Mouse (Mus musculus) kidney, embryonic 14.5 days (tissue): Measurements from ENCODE around the gene Inmt. TPM values are rescaled to one million over a fixed set of nuclear protein-coding genes. Genes with fewer than 3 reads are reported as not detected.

Experiments
- ATAC-seq: fragments of 200-750 bp; cut with Nextera tagmentation; 2 replicates; pipeline ENCODE4 v1.8.0; 2017; ENCODE audit warnings: moderate number of reproducible peaks, mild to moderate bottlenecking, moderate TSS enrichment, moderate library complexity; ENCODE audit not compliant: low FRiP score, low TSS enrichment
- H3K27ac ChIP-seq: fragments of 300-500 bp; sonication (generic); 2 replicates; pipeline ENCODE4 v1.5.1; 2014; ENCODE audit warnings: low read depth, mild to moderate bottlenecking, low read length, moderate library complexity, mixed read lengths
- H3K27me3 ChIP-seq: fragments of 300-500 bp; sonication (generic); 2 replicates; pipeline ENCODE4 v1.6.1; 2014; ENCODE audit warnings: mild to moderate bottlenecking, low read length; ENCODE audit not compliant: control insufficient read depth, insufficient read depth
- H3K36me3 ChIP-seq: fragments of 300-500 bp; sonication (generic); 2 replicates; pipeline ENCODE4 v1.6.1; 2014; ENCODE audit warnings: low read length, mixed read lengths; ENCODE audit not compliant: control insufficient read depth, insufficient read depth
- H3K4me1 ChIP-seq: fragments of 300-500 bp; sonication (generic); 2 replicates; pipeline ENCODE4 v1.6.1; 2014; ENCODE audit warnings: low read length, mixed read lengths; ENCODE audit not compliant: control insufficient read depth, insufficient read depth
- H3K4me2 ChIP-seq: fragments of 300-500 bp; sonication (generic); replicated peaks from 2 replicates; pipeline ENCODE4 v1.6.1; 2014; ENCODE audit warnings: low read depth, mild to moderate bottlenecking, low read length
- H3K4me3 ChIP-seq: fragments of 300-500 bp; sonication (generic); 2 replicates; pipeline ENCODE4 v1.5.1; 2014; ENCODE audit warnings: mild to moderate bottlenecking, low read length
- H3K9ac ChIP-seq: fragments of 300-500 bp; sonication (generic); 2 replicates; pipeline ENCODE4 v1.6.1; 2014; ENCODE audit warnings: low read depth, mild to moderate bottlenecking, low read length, moderate library complexity
- H3K9me3 ChIP-seq: fragments of 300-500 bp; sonication (generic); 2 replicates; pipeline ENCODE4 v1.6.1; 2016; ENCODE audit warnings: low read length; ENCODE audit not compliant: control insufficient read depth
- WGBS: fragments of 180-500 bp; shearing (Covaris S2); extraction: QIAGEN DNeasy Blood & Tissue Kit; methylation state at CpG from one replicate; pipeline ENCODE4 v1.1.7; 2014; 5-methylcytosine and 5-hydroxymethylcytosine counted together
- polyA plus RNA-seq: library from polyadenylated mRNA; unstranded; fragments of >200 nt; fragmentation: Nextera tagmentation; extraction: Ambion mirVana; gene quantifications from 2 replicates; pipeline ENCODE4 v1.2.1, GENCODE M21; 2014

Gene Inmt
- polyA plus RNA-seq, 1 experiment from 2014 or later = 3.6 TPM

- no peak overlapping the region for H3K27ac ChIP-seq
- no peak for ATAC-seq
Observed at GRCm38 (mm10) chr6:55175456-55175855, 613 bp upstream of the Inmt start.

GRCm38 (mm10) chr6:55173941-55174349 is 898 bp downstream of the Inmt start:
- no peaks in the 10 kb centered on the region for H3K27me3 ChIP-seq
- H3K9me3 ChIP-seq = no peaks in the 10 kb centered on the region
- H3K4me1 ChIP-seq = 0 out of 2 replicates have a peak, but pooled peaks cover 6% of the 10 kb centered on the region
- H3K4me3 ChIP-seq = no peak overlapping the region
- 20% methylated on average over 3 of the region's 3 CpGs for WGBS
- no peaks in the 10 kb centered on the region for H3K36me3 ChIP-seq
- H3K4me2 ChIP-seq = no peak overlapping the region
- no peak overlapping the region for H3K27ac ChIP-seq
- no peak for ATAC-seq
- no peak overlapping the region for H3K9ac ChIP-seq

More at GRCm38 (mm10) chr6:55175456-55175855, 613 bp upstream of the Inmt start:
- 32% methylated on average over 2 of the region's 2 CpGs for WGBS
- no peaks in the 10 kb centered on the region for H3K27me3 ChIP-seq
- no peaks in the 10 kb centered on the region for H3K36me3 ChIP-seq
- 0 out of 2 replicates have a peak, but pooled peaks cover 9% of the 10 kb centered on the region for H3K4me1 ChIP-seq
- H3K4me2 ChIP-seq = no peak overlapping the region
- no peak overlapping the region for H3K4me3 ChIP-seq
- H3K9ac ChIP-seq = no peak overlapping the region
- no peaks in the 10 kb centered on the region for H3K9me3 ChIP-seq

DNA sequence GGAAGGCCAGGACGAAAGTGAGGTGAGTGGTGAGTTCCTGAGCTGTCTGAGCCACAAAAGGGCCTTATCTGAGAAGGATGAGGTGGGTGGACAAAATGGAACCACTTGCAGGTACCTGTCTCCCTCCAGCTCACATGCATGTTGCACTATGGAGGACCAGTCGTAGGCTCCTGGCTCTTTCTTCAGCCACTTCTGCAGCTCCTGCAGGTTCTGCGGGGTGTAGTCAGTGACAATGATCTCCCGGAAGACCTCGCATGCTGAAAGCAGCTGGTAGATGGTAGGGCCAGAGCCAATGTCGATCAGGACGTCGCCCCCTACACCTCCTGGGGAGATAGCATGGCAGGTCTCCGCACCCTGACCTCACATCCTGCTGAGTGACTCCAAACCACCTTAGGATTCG is 1.7 kb downstream of the Inmt start:
- no peak for ATAC-seq
- WGBS = 63% methylated on average over 10 of the region's 10 CpGs
- H3K4me3 ChIP-seq = no peak overlapping the region
- H3K9me3 ChIP-seq = no peaks in the 10 kb centered on the region
- 0 out of 2 replicates have a peak, but pooled peaks cover 6% of the 10 kb centered on the region for H3K4me1 ChIP-seq
- no peaks in the 10 kb centered on the region for H3K27me3 ChIP-seq
- H3K4me2 ChIP-seq = no peak overlapping the region
- no peaks in the 10 kb centered on the region for H3K36me3 ChIP-seq
- no peak overlapping the region for H3K9ac ChIP-seq
- no peak overlapping the region for H3K27ac ChIP-seq

- no peak for ATAC-seq
- no peaks in the 10 kb centered on the region for H3K27me3 ChIP-seq
- no peaks in the 10 kb centered on the region for H3K9me3 ChIP-seq
- no peak overlapping the region for H3K27ac ChIP-seq
- 49% methylated on average over 4 of the region's 4 CpGs for WGBS
- no peak overlapping the region for H3K9ac ChIP-seq
- H3K4me1 ChIP-seq = 0 out of 2 replicates have a peak, but pooled peaks cover 6% of the 10 kb centered on the region
- H3K4me2 ChIP-seq = no peak overlapping the region
- H3K36me3 ChIP-seq = no peaks in the 10 kb centered on the region
- no peak overlapping the region for H3K4me3 ChIP-seq
Observed at GRCm38 (mm10) chr6:55171638-55172037, 3.2 kb downstream of the Inmt start.

DNA sequence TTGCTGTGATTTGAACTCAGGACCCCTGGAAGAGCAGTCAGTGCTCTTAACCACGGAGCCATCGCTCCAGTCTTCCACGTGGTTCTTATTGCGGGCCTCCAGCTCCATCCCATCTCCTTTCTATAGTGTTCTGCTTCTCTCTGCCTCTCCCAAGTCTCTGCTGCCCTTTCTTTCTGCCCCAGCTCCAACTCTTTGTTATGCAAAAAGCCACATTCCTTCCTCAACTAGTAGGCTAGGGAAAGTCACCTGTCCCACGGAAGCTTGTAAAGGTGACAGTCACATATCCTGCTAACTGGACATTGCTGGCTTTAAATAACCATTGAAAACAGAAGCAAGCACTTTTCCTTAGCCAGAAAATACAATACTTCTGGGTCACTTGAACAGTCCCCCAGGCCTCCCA is 5.0 kb downstream of the Inmt start:
- no peak overlapping the region for H3K4me3 ChIP-seq
- no peaks in the 10 kb centered on the region for H3K9me3 ChIP-seq
- H3K27me3 ChIP-seq = 0 out of 2 replicates have a peak, but pooled peaks cover 2% of the 10 kb centered on the region
- H3K36me3 ChIP-seq = no peaks in the 10 kb centered on the region
- no peak overlapping the region for H3K9ac ChIP-seq
- no peak for ATAC-seq
- WGBS = 65% methylated on average over 5 of the region's 5 CpGs
- no peak overlapping the region for H3K27ac ChIP-seq
- no peak overlapping the region for H3K4me2 ChIP-seq
- H3K4me1 ChIP-seq = 0 out of 2 replicates have a peak, but pooled peaks cover 6% of the 10 kb centered on the region

- H3K27me3 ChIP-seq = 0 out of 2 replicates have a peak, but pooled peaks cover 2% of the 10 kb centered on the region
- no peaks in the 10 kb centered on the region for H3K4me1 ChIP-seq
- H3K4me2 ChIP-seq = no peak overlapping the region
- no peaks in the 10 kb centered on the region for H3K36me3 ChIP-seq
- no peaks in the 10 kb centered on the region for H3K9me3 ChIP-seq
- no peak overlapping the region for H3K4me3 ChIP-seq
- WGBS = 47% methylated on average over 7 of the region's 7 CpGs
- no peak overlapping the region for H3K9ac ChIP-seq
- H3K27ac ChIP-seq = no peak overlapping the region
- ATAC-seq = 0 out of 2 replicates have a peak, but pooled peaks have one; percentile 39
Observed at GRCm38 (mm10) chr6:55166777-55167463, 7.9 kb downstream of the Inmt start.

DNA sequence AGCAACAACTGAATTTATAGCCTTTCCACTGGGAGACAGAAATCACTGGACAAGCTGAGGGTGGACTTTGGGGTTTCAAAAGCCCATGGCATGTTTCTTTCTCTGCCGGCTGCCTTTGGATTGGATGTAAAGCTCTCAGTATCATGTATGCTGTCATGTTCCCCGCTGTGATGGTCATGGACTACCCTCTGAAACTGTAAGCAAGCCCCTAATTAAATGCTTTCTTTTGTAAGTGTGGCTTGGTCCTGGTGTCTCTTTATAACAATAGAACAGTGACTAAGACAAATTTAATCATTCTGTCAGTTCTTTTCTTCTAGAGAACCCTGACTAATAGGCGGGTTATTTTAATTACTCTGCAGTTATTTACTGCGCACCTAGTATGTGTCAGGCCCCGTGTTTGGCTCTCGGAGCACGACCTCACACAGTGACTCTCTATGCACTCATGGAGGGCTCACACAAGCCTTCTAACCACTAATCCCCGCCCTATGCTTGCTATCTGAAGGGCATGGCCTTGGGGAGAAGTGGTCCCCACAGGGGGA is 11.7 kb downstream of the Inmt start:
- no peak overlapping the region for H3K9ac ChIP-seq
- H3K4me1 ChIP-seq = no peaks in the 10 kb centered on the region
- 0 out of 2 replicates have a peak, but pooled peaks cover 2% of the 10 kb centered on the region for H3K27me3 ChIP-seq
- no peaks in the 10 kb centered on the region for H3K36me3 ChIP-seq
- H3K27ac ChIP-seq = no peak overlapping the region
- no peaks in the 10 kb centered on the region for H3K9me3 ChIP-seq
- no peak overlapping the region for H3K4me3 ChIP-seq
- H3K4me2 ChIP-seq = no peak overlapping the region
- ATAC-seq = no peak
- 82% methylated on average over 8 of the region's 8 CpGs for WGBS

- H3K36me3 ChIP-seq = no peaks in the 10 kb centered on the region
- H3K9ac ChIP-seq = no peak overlapping the region
- ATAC-seq = no peak
- H3K4me1 ChIP-seq = no peaks in the 10 kb centered on the region
- no peaks in the 10 kb centered on the region for H3K9me3 ChIP-seq
- 0 out of 2 replicates have a peak, but pooled peaks cover 2% of the 10 kb centered on the region for H3K27me3 ChIP-seq
- H3K4me2 ChIP-seq = no peak overlapping the region
- no peak overlapping the region for H3K4me3 ChIP-seq
- WGBS = 75% methylated on average over 5 of the region's 5 CpGs
- H3K27ac ChIP-seq = no peak overlapping the region
Observed at GRCm38 (mm10) chr6:55161311-55161761, 13.5 kb downstream of the Inmt start.

DNA sequence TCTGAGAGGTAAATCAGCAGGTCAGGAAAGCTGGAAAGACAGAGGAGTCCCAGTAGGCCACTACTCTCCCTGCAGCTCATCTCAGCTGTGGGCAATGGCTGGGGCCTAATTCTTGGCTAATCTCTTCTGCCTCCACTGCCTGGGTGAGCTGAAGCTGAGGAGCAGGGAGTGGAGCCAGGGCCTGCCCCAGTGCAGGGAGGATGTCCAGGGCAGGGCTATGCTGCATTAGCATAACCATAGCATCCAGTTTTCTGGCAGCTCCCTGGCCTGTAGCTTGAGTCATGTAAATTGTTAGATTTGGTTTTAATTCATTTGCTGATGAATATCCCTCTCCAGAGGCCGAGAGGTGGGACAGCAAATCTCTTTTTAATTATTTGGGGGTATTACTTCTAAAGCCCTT is 15.6 kb downstream of the Inmt start:
- ATAC-seq = no peak
- Histone ChIP-seq H3K9ac (no peak overlapping the region), H3K36me3 (no peaks in the 10 kb centered on the region), H3K27ac (no peak overlapping the region), H3K9me3 (no peaks in the 10 kb centered on the region), H3K4me2 (no peak overlapping the region), H3K4me1 (no peaks in the 10 kb centered on the region), H3K4me3 (no peak overlapping the region), H3K27me3 (no peaks in the 10 kb centered on the region)
- WGBS = 71% methylated on average over 1 of the region's 1 CpGs
